Mouse (Mus musculus): ENCODE data around the gene Mrpl48. TPM values are rescaled to one million over a fixed set of nuclear protein-coding genes. Genes with fewer than 3 reads are reported as not detected.
"Not testable (repeated sequence)": the region's sequence is repeated elsewhere in the genome, so short reads cannot be mapped to it uniquely, and the experiment has no call there.

Mrpl48 gene
- polyA plus RNA-seq, 1 experiment from 2014 or later, result 57.4 TPM

DNA sequence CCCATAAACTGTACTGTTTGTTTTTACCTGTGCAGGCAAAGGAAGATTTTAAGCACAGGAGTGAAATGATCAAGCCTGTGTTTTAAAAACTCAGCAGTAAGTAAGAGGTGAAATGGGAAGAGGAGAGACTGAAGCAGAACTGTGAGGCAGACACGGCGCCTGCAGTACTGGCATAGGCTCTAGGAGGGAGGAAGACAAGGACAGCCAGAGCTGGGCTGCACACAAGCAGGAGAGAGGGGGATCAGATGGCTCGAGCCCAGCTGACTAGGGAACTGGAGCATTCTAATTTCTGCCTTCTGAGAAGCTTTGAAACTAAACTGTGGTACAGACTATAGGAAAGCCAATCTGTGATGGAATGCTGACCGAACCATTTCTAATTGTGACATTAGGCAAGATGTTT lies 35.4 kb downstream of the Mrpl48 start:
- no peak for DNase-seq (ENCODE audit: low spot score)

GRCm38 (mm10) chr7:100572061-100572460 lies 36.0 kb downstream of the Mrpl48 start:
- no peak overlapping the region for H3K4me3 ChIP-seq (ENCODE audit: low read depth, low read length)
- H3K27ac ChIP-seq (ENCODE audit: low read depth, low read length), result no peak overlapping the region
- ATAC-seq (ENCODE audit: insufficient read depth, low FRiP score, low TSS enrichment) (no peak), DNase-seq (ENCODE audit: low spot score) (no peak)
- no peaks in the 10 kb centered on the region for H3K36me3 ChIP-seq (ENCODE audit: control insufficient read depth, insufficient read depth, low read length)
- no peak overlapping the region for H3K4me2 ChIP-seq (ENCODE audit: low read depth)
- no peaks in the 10 kb centered on the region for H3K9me3 ChIP-seq (ENCODE audit: control insufficient read depth, low read length)
- WGBS, result 85% methylated on average over 4 of the region's 4 CpGs
- no peaks in the 10 kb centered on the region for H3K27me3 ChIP-seq (ENCODE audit: control insufficient read depth, insufficient read depth, low read length)
- no peaks in the 10 kb centered on the region for H3K4me1 ChIP-seq (ENCODE audit: control insufficient read depth, insufficient read depth, low read length)
- no peak overlapping the region for H3K9ac ChIP-seq (ENCODE audit: low read length)

More for the DNA sequence above, 35.4 kb downstream of the Mrpl48 start:
- no peak for ATAC-seq (ENCODE audit: insufficient read depth, low FRiP score, low TSS enrichment)
- Histone ChIP-seq H3K9ac (ENCODE audit: low read length) (no peak overlapping the region), H3K27me3 (ENCODE audit: control insufficient read depth, insufficient read depth, low read length) (no peaks in the 10 kb centered on the region), H3K4me2 (ENCODE audit: low read depth) (no peak overlapping the region), H3K4me1 (ENCODE audit: control insufficient read depth, insufficient read depth, low read length) (no peaks in the 10 kb centered on the region), H3K27ac (ENCODE audit: low read depth, low read length) (no peak overlapping the region), H3K9me3 (ENCODE audit: control insufficient read depth, low read length) (no peaks in the 10 kb centered on the region), H3K36me3 (ENCODE audit: control insufficient read depth, insufficient read depth, low read length) (no peaks in the 10 kb centered on the region), H3K4me3 (ENCODE audit: low read depth, low read length) (no peak overlapping the region)
- WGBS, result 82% methylated on average over 4 of the region's 4 CpGs

DNA sequence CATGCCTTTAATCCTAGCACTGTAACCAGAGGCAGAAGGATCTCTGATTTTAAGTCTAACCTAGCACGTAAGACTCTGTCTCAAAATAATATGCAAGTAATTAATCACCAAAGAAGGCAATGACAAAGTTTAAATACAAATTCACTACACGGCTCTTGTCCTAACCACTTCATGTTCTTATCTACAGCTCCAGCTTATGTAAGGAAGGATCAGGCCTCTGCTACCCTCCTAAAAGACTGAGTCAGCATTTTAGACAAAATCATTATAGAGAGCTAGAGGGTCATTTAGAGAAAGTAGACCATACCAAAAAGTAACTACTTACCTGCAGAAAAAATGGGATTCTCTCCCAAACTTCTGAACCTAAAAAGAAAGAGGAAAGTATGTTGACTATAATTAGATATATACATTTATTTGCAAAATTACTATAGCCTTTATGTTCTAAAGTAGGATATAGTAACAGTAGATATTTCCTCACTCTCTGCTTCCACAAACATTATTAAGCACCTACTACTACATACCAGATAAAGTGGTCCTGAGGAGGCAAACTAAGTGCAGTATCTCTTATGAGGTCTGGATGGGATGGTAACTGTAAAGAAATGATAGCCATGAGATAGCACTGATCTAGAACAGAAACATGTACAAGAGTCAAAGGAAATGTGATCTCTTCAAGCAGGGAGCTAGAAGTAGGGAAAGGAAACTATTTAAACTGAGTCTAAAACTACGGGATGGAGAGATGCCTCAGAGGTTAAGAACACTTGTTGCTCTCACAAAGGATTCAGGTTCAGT lies 37.0 kb downstream of the Mrpl48 start:
- Histone ChIP-seq H3K4me3 (ENCODE audit: low read depth, low read length) (no peak overlapping the region), H3K4me2 (ENCODE audit: low read depth) (no peak overlapping the region), H3K4me1 (ENCODE audit: control insufficient read depth, insufficient read depth, low read length) (no peaks in the 10 kb centered on the region), H3K27ac (ENCODE audit: low read depth, low read length) (no peak overlapping the region), H3K9me3 (ENCODE audit: control insufficient read depth, low read length) (no peaks in the 10 kb centered on the region), H3K9ac (ENCODE audit: low read length) (no peak overlapping the region), H3K27me3 (ENCODE audit: control insufficient read depth, insufficient read depth, low read length) (no peaks in the 10 kb centered on the region), H3K36me3 (ENCODE audit: control insufficient read depth, insufficient read depth, low read length) (no peaks in the 10 kb centered on the region)
- no peak for ATAC-seq (ENCODE audit: insufficient read depth, low FRiP score, low TSS enrichment)
- WGBS, result 89% methylated on average over 3 of the region's 3 CpGs
- DNase-seq (ENCODE audit: low spot score), result no peak

- H3K9ac ChIP-seq (ENCODE audit: low read length), result no peak overlapping the region
- H3K4me1 ChIP-seq (ENCODE audit: control insufficient read depth, insufficient read depth, low read length), result no peaks in the 10 kb centered on the region
- DNase-seq (ENCODE audit: low spot score) (no peak), ATAC-seq (ENCODE audit: insufficient read depth, low FRiP score, low TSS enrichment) (no peak)
- H3K27me3 ChIP-seq (ENCODE audit: control insufficient read depth, insufficient read depth, low read length), result no peaks in the 10 kb centered on the region
- H3K4me2 ChIP-seq (ENCODE audit: low read depth), result no peak overlapping the region
- H3K36me3 ChIP-seq (ENCODE audit: control insufficient read depth, insufficient read depth, low read length), result no peaks in the 10 kb centered on the region
- no peaks in the 10 kb centered on the region for H3K9me3 ChIP-seq (ENCODE audit: control insufficient read depth, low read length)
- no peak overlapping the region for H3K4me3 ChIP-seq (ENCODE audit: low read depth, low read length)
- no peak overlapping the region for H3K27ac ChIP-seq (ENCODE audit: low read depth, low read length)
Measured at GRCm38 (mm10) chr7:100569907-100570306, 38.2 kb downstream of the Mrpl48 start.

DNA sequence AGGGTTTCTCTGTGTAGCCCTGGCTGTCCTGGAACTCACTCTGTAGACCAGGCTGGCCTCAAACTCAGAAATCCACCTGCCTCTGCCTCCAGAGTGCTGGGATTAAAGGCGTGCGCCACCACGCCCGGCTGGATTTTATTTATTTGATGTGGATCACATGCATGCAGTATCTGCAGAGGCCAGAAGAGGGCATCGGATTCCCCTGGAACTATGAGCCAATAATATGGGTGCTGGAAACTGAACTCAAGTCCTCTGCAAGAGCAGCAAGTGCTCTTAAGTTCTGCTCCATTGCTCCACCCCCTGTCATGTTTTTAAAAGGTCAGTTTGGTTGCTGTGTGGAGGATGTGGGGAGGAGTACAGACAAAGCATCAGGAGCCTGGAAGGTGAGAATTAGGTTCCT lies 40.9 kb downstream of the Mrpl48 start:
- not testable (repeated sequence) for H3K4me1 ChIP-seq (ENCODE audit: control insufficient read depth, insufficient read depth, low read length); DNase-seq (ENCODE audit: low spot score); H3K4me3 ChIP-seq (ENCODE audit: low read depth, low read length); H3K4me2 ChIP-seq (ENCODE audit: low read depth); ATAC-seq (ENCODE audit: insufficient read depth, low FRiP score, low TSS enrichment); H3K9me3 ChIP-seq (ENCODE audit: control insufficient read depth, low read length); H3K27ac ChIP-seq (ENCODE audit: low read depth, low read length); H3K36me3 ChIP-seq (ENCODE audit: control insufficient read depth, insufficient read depth, low read length); H3K9ac ChIP-seq (ENCODE audit: low read length); H3K27me3 ChIP-seq (ENCODE audit: control insufficient read depth, insufficient read depth, low read length)
- 76% methylated on average over 5 of the region's 5 CpGs for WGBS

GRCm38 (mm10) chr7:100561861-100562587 lies 46.1 kb downstream of the Mrpl48 start:
- Histone ChIP-seq H3K36me3 (ENCODE audit: control insufficient read depth, insufficient read depth, low read length) (no peaks in the 10 kb centered on the region), H3K27ac (ENCODE audit: low read depth, low read length) (no peak overlapping the region), H3K27me3 (ENCODE audit: control insufficient read depth, insufficient read depth, low read length) (no peaks in the 10 kb centered on the region), H3K9me3 (ENCODE audit: control insufficient read depth, low read length) (no peaks in the 10 kb centered on the region), H3K4me1 (ENCODE audit: control insufficient read depth, insufficient read depth, low read length) (no peaks in the 10 kb centered on the region), H3K9ac (ENCODE audit: low read length) (no peak overlapping the region), H3K4me3 (ENCODE audit: low read depth, low read length) (no peak overlapping the region), H3K4me2 (ENCODE audit: low read depth) (no peak overlapping the region)
- 76% methylated on average over 11 of the region's 11 CpGs for WGBS
- ATAC-seq (ENCODE audit: insufficient read depth, low FRiP score, low TSS enrichment), result no peak
- DNase-seq (ENCODE audit: low spot score), result peak; percentile 13

GRCm38 (mm10) chr7:100559331-100559730 lies 48.8 kb downstream of the Mrpl48 start:
- H3K4me1 ChIP-seq (ENCODE audit: control insufficient read depth, insufficient read depth, low read length), result no peaks in the 10 kb centered on the region
- WGBS, result 84% methylated on average over 4 of the region's 4 CpGs
- DNase-seq (ENCODE audit: low spot score), result no peak
- no peak overlapping the region for H3K27ac ChIP-seq (ENCODE audit: low read depth, low read length)
- no peak for ATAC-seq (ENCODE audit: insufficient read depth, low FRiP score, low TSS enrichment)
- no peaks in the 10 kb centered on the region for H3K36me3 ChIP-seq (ENCODE audit: control insufficient read depth, insufficient read depth, low read length)
- no peak overlapping the region for H3K4me3 ChIP-seq (ENCODE audit: low read depth, low read length)
- no peak overlapping the region for H3K4me2 ChIP-seq (ENCODE audit: low read depth)
- no peak overlapping the region for H3K9ac ChIP-seq (ENCODE audit: low read length)
- no peaks in the 10 kb centered on the region for H3K27me3 ChIP-seq (ENCODE audit: control insufficient read depth, insufficient read depth, low read length)
- no peaks in the 10 kb centered on the region for H3K9me3 ChIP-seq (ENCODE audit: control insufficient read depth, low read length)

DNA sequence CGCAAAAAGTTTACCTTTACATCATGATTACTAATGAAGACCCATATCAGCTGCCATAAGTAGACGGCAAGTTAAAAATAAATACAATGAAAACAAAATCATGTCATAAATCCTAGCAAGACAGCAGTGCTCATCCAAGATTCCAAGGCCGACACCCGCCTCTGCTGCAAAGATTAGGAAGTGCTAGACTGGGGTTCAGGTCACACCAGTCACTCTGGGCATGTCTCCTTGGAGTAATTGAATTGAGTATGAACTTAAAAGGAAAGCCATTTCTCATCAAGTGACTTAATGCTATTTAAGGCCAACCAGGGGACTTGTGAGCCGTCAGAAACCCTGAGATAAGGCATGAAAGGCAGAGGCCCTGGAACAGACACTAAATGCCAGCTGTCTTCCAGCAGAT lies 50.9 kb downstream of the Mrpl48 start:
- 83% methylated on average over 5 of the region's 5 CpGs for WGBS
- Histone ChIP-seq H3K9ac (ENCODE audit: low read length) (no peak overlapping the region), H3K27me3 (ENCODE audit: control insufficient read depth, insufficient read depth, low read length) (no peaks in the 10 kb centered on the region), H3K36me3 (ENCODE audit: control insufficient read depth, insufficient read depth, low read length) (no peaks in the 10 kb centered on the region), H3K27ac (ENCODE audit: low read depth, low read length) (no peak overlapping the region), H3K4me2 (ENCODE audit: low read depth) (no peak overlapping the region), H3K4me3 (ENCODE audit: low read depth, low read length) (no peak overlapping the region), H3K9me3 (ENCODE audit: control insufficient read depth, low read length) (no peaks in the 10 kb centered on the region), H3K4me1 (ENCODE audit: control insufficient read depth, insufficient read depth, low read length) (no peaks in the 10 kb centered on the region)
- no peak for DNase-seq (ENCODE audit: low spot score)
- no peak for ATAC-seq (ENCODE audit: insufficient read depth, low FRiP score, low TSS enrichment)

DNA sequence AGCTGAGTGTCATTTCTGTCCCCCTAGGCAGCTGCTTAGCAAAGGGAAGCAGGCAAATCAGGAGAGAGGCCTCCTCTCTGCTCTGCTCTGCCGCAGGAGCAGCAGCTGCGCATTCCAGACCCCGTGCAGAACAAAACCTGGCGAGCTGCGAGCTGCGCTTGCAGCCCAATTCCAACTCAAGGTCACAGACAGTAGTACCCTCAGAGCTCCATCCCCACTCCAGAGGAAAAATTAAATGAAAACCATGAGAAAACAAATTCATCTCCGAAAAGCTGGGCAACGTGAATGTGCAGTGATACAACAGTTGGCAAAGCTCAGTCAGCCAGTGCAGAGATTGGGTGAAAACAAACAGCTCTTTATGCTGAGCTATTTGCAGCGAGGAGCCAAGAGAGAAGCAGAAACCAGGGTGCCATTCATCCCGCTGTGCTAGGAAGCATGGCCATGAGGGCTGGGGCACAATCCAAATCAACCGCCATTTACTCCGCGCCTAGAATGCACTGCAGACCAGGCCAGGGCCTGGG lies 52.6 kb downstream of the Mrpl48 start:
- H3K9ac ChIP-seq (ENCODE audit: low read length), result no peak overlapping the region
- no peak overlapping the region for H3K27ac ChIP-seq (ENCODE audit: low read depth, low read length)
- H3K4me1 ChIP-seq (ENCODE audit: control insufficient read depth, insufficient read depth, low read length), result no peaks in the 10 kb centered on the region
- no peaks in the 10 kb centered on the region for H3K27me3 ChIP-seq (ENCODE audit: control insufficient read depth, insufficient read depth, low read length)
- H3K4me3 ChIP-seq (ENCODE audit: low read depth, low read length), result no peak overlapping the region
- DNase-seq (ENCODE audit: low spot score), result peak; percentile 44
- 27% methylated on average over 13 of the region's 13 CpGs for WGBS
- ATAC-seq (ENCODE audit: insufficient read depth, low FRiP score, low TSS enrichment), result no peak
- H3K36me3 ChIP-seq (ENCODE audit: control insufficient read depth, insufficient read depth, low read length), result no peaks in the 10 kb centered on the region; the same call in 1 of the 2 replicates
- H3K9me3 ChIP-seq (ENCODE audit: control insufficient read depth, low read length), result no peaks in the 10 kb centered on the region
- no peak overlapping the region for H3K4me2 ChIP-seq (ENCODE audit: low read depth)
